Mouse (Mus musculus): ENCODE measurements at regions not wholly inside any gene's neighbourhood (a gene's known extent, or its start where the extent isn't known, plus 50 kb on each side); places are given as distances from the start of the nearest gene placed in this dataset.

GRCm38 (mm10) chr16:76455499-76456299 is 82.1 kb upstream of the Nrip1 start:
- no peak for DNase-seq (ENCODE audit: extremely low read depth, insufficient read length, low spot score)

- peak; percentile 34 for DNase-seq (ENCODE audit: extremely low read depth, insufficient read length, low spot score)
These were observed 81.3 kb upstream of the Nrip1 start for GRCm38 (mm10) chr16:76454741-76455465.

GRCm38 (mm10) chr16:76453457-76454200 is 80.0 kb upstream of the Nrip1 start:
- peak; percentile 19 for DNase-seq (ENCODE audit: extremely low read depth, insufficient read length, low spot score)

GRCm38 (mm10) chr16:76448773-76449172 is 75.1 kb upstream of the Nrip1 start:
- no peak for DNase-seq (ENCODE audit: extremely low read depth, insufficient read length, low spot score)

DNA sequence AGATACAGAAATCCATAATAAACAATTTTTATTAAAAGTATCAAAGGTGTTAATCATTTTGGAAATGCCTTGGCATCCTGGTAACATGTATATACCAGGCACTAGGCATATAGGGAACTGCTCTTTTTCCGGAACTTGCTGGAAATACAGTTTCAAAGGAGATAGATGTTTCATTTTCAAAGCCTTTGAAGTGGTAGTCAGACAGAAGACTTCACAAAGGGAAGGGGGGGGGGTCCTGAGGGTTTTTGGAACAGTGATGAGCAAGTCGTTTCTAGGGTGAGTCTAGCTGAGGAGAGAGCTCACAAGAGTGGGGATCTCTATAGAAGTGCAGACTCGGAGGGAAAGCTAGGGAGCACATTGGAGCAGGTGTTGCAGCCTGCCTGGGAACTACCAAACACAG is 73.4 kb upstream of the Nrip1 start:
- no peak for DNase-seq (ENCODE audit: extremely low read depth, insufficient read length, low spot score)

- no peak for DNase-seq (ENCODE audit: extremely low read depth, insufficient read length, low spot score)
These were observed 71.0 kb upstream of the Nrip1 start for GRCm38 (mm10) chr16:76444668-76445067.

DNA sequence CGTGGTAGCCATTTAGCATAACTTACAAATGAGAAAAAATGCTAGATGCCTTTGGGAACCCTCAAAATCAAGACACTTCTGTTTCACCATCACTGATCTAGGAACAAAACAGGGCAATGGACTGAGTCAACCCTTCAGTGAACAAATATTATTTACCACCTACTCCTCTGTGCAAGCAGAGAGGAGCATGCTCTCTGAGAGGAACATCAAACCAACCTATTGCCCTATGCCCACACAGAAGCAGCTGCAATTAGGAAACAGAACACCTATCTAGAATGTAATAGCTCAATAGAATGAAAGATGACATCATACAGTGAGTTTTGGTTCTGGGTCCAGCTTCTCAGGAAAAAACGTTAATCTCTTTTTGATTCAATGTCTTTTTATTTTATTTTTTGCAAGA is 69.0 kb upstream of the Nrip1 start:
- DNase-seq (ENCODE audit: extremely low read depth, insufficient read length, low spot score), result no peak

- DNase-seq (ENCODE audit: extremely low read depth, insufficient read length, low spot score), result no peak
These were observed 68.3 kb upstream of the Nrip1 start for GRCm38 (mm10) chr16:76441803-76442448.

GRCm38 (mm10) chr16:76438093-76438883 is 64.7 kb upstream of the Nrip1 start:
- no peak for DNase-seq (ENCODE audit: extremely low read depth, insufficient read length, low spot score)

- DNase-seq (ENCODE audit: extremely low read depth, insufficient read length, low spot score), result no peak
These were observed 62.7 kb upstream of the Nrip1 start for GRCm38 (mm10) chr16:76436290-76436689.

DNA sequence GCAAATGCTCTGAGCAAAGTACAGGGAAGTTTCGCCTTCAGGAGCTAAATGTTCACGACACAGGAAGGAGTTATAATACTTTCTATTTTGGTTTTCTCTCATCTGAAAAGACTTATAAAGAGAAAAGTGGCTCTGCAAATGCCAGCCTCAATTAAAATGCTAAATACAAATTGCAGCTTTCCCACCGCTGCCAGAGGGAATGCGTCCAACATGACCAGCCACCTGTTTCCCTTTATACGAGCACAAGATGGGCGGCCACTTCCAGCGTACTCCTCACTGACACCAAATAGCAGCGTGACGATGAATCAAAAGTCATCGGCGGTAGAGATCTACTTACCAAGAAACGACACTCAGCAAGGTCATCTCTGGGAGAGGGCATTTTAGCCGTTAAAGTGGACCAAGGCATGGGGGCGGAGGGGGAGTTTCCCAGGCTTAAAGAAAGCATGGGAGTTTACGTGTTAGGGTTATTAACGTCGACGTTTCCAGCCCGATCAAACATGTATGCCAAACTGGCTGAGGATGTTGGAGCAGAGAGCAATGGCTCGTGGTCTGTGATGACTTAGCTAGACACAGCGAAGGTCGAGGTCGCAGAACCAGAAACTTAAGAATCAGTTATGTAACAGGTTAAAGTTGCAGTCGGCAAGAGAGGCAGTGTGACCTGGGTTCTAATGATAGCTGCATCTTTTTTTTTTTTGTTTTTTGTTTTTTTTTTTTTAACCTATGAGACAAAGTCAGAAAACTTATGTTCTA is 59.6 kb upstream of the Nrip1 start:
- DNase-seq (ENCODE audit: extremely low read depth, insufficient read length, low spot score), result no peak

DNA sequence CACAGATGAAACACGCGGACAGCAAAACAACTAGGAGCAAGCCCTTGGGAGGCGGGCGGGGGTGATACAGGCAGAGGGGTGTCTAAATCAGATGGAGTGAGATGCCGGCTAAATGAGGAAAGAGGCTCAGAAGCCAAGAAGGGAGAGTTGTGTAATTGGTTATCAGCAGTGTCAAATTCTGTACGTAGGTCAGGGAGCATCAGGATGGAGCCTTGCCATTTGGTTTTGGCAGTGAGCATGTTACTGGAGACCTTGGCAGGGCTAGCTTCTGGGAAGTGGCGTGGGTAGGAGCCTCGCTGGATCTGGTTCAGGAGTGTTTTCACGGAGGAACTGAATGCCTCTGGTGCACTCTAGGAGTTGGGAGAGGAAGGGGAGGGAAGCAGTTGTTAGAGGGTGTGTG is 58.7 kb upstream of the Nrip1 start:
- DNase-seq (ENCODE audit: extremely low read depth, insufficient read length, low spot score), result no peak

- no peak for DNase-seq (ENCODE audit: extremely low read depth, insufficient read length, low spot score)
These were observed 55.5 kb upstream of the Nrip1 start for GRCm38 (mm10) chr16:76429156-76429555.

GRCm38 (mm10) chr16:76423964-76424363 is 50.3 kb upstream of the Nrip1 start:
- DNase-seq (ENCODE audit: extremely low read depth, insufficient read length, low spot score), result no peak
